ENCODE assay signal across 19 mouse cellular contexts in genomic region chr5:134058793-134059352, GRCm38 (mm10). TPM values are rescaled to one million over a fixed set of nuclear protein-coding genes. Genes with fewer than 3 reads are reported as not detected.
DNase-seq lines count a peak whose midpoint lies in the region; ATAC-seq lines count a peak whose summit lies in the region.
"Had no signal": no experiment of that assay in that cellular context is flagged by ENCODE, and none has a peak within 500 bp of the region (broad histone marks: within the 10 kb centered on the region; RNA-seq: fewer than 3 reads in every experiment).

No protein-coding gene starts in this region.

- no peak for ATAC-seq in heart, embryonic 11.5 days (replicated peaks; ENCODE audit: insufficient number of reproducible peaks, low FRiP score, low TSS enrichment)
- no peak for ATAC-seq in megakaryocyte, adult 5-6 weeks (ENCODE audit: poor library complexity, severe bottlenecking)
- no peak for ATAC-seq in limb, embryonic 12.5 days (ENCODE audit: insufficient number of reproducible peaks, insufficient read depth, low FRiP score, low TSS enrichment, low read depth)
- ATAC-seq: hindbrain, embryonic 16.5 days; intestine, embryonic 16.5 days had no signal

- 35% methylated on average over 13 of the region's 13 CpGs for WGBS in heart, embryonic 11.5 days (ENCODE audit: insufficient replicate concordance)
- WGBS in limb, embryonic 12.5 days: 13% methylated on average over 13 of the region's 13 CpGs

- 0 out of 2 replicates have a peak, but pooled peaks cover 7% of the 10 kb centered on the region for H3K4me1 ChIP-seq in heart, embryonic 11.5 days (ENCODE audit: control insufficient read depth, insufficient read depth, low read length)
- no peaks in the 10 kb centered on the region for H3K4me1 ChIP-seq in megakaryocyte, embryonic 14.5 days
- H3K4me1 ChIP-seq in limb, embryonic 12.5 days (replicated peaks): peaks cover 15% of the 10 kb centered on the region

- DNase-seq in heart, adult 8-10 months (ENCODE audit: low spot score): no peak
- peak; percentile 63 for DNase-seq in embryo, embryonic 11 days
- no peak for DNase-seq in testis, postnatal 14 days (ENCODE audit: low spot score)
- no peak for DNase-seq in urinary bladder, postnatal 10 days (ENCODE audit: low spot score)
- DNase-seq: adrenal gland, postnatal 36 days; cerebellum, adult 18-20 months; cerebellum, postnatal 36 days; heart, postnatal 14 days; liver; lung, postnatal 14 days had no signal

- no peak overlapping the region for H3K9ac ChIP-seq in heart, embryonic 11.5 days (ENCODE audit: low read depth, low read length)
- no peak overlapping the region for H3K9ac ChIP-seq in limb, embryonic 12.5 days (replicated peaks)
- H3K9ac ChIP-seq: embryonic facial prominence, embryonic 15.5 days had no signal

- no peaks in the 10 kb centered on the region for H3K9me3 ChIP-seq in heart, embryonic 11.5 days (replicated peaks; ENCODE audit: control insufficient read depth, low read length)
- H3K9me3 ChIP-seq in megakaryocyte, embryonic 14.5 days: peaks cover 10% of the 10 kb centered on the region; the same call in 1 of the 2 replicates
- no peaks in the 10 kb centered on the region for H3K9me3 ChIP-seq in limb, embryonic 12.5 days
- H3K9me3 ChIP-seq: embryonic facial prominence, embryonic 15.5 days had no signal

- no peak overlapping the region for H3K27ac ChIP-seq in heart, embryonic 11.5 days (ENCODE audit: low read depth, low read length)
- H3K27ac ChIP-seq in limb, embryonic 12.5 days: 0 out of 2 replicates have a peak overlapping the region, but pooled peaks have one; percentile 29
- H3K27ac ChIP-seq: embryonic facial prominence, embryonic 15.5 days; kidney, postnatal 0 days had no signal

- no peaks in the 10 kb centered on the region for H3K36me3 ChIP-seq in heart, embryonic 11.5 days (ENCODE audit: control insufficient read depth, insufficient read depth, low read length)
- no peaks in the 10 kb centered on the region for H3K36me3 ChIP-seq in megakaryocyte, embryonic 14.5 days (replicated peaks; ENCODE audit: low read length)
- H3K36me3 ChIP-seq in limb, embryonic 12.5 days: no peaks in the 10 kb centered on the region
- H3K36me3 ChIP-seq: embryonic facial prominence, embryonic 15.5 days had no signal

- H3K27me3 ChIP-seq in heart, embryonic 11.5 days (ENCODE audit: control insufficient read depth, insufficient read depth, low read length): peaks cover 2% of the 10 kb centered on the region; the same call in 1 of the 2 replicates
- no peaks in the 10 kb centered on the region for H3K27me3 ChIP-seq in megakaryocyte, embryonic 14.5 days (replicated peaks)
- H3K27me3 ChIP-seq in limb, embryonic 12.5 days: peaks cover 4% of the 10 kb centered on the region; the same call in 1 of the 2 replicates
- H3K27me3 ChIP-seq: embryonic facial prominence, embryonic 15.5 days had no signal

- no peak overlapping the region for H3K4me3 ChIP-seq in heart, embryonic 11.5 days (ENCODE audit: low read depth, low read length)
- peak overlapping the region; percentile 9 for H3K4me3 ChIP-seq in megakaryocyte, embryonic 14.5 days (replicated peaks)
- no peak overlapping the region for H3K4me3 ChIP-seq in limb, embryonic 12.5 days (replicated peaks)
- H3K4me3 ChIP-seq: embryonic facial prominence, embryonic 15.5 days had no signal

- peak overlapping the region; percentile 7; the same call in 1 of the 2 replicates for H3K4me2 ChIP-seq in heart, embryonic 11.5 days
- H3K4me2 ChIP-seq in limb, embryonic 12.5 days: peak overlapping the region; percentile 24
- H3K4me2 ChIP-seq: embryonic facial prominence, embryonic 15.5 days; midbrain, embryonic 11.5 days had no signal

RNA-seq across cellular contexts. Expression of gene Castor2, which starts 40.6 kb away (rescaled TPM):
- 5.7 and 8.0 TPM in 2 replicates for polyA plus RNA-seq in heart, embryonic 11.5 days (2014; fragmentation: Nextera tagmentation; extraction: Ambion mirVana)
- 10 to 100 TPM; 21.6 to 32.9 (median 25.9) TPM for total RNA-seq in heart, adult 8-10 months (2022)
- 0.22 and 2.1 TPM in 2 replicates for polyA plus RNA-seq in megakaryocyte, embryonic 14.5 days (2012; ENCODE audit: insufficient read depth, low replicate concordance)
- 5.7 and 7.2 TPM in 2 replicates for total RNA-seq in megakaryocyte, adult 5-6 weeks (2015)
- 2.1 TPM in 2 replicates for total RNA-seq in megakaryocyte, adult 5-6 weeks (2017)
- polyA plus RNA-seq in limb, embryonic 12.5 days (2016; fragmentation: Nextera tagmentation; extraction: Ambion mirVana): 13.2 and 14.1 TPM in 2 replicates
